Mouse (Mus musculus): ENCODE measurements around the gene Ccdc183.

The Ccdc183 gene

GRCm38 (mm10) chr2:25617578-25617977 lies at the start of gene Ccdc183:
Gene Ccdc183 (minus strand): TSS chr2:25617678.
- no peak for DNase-seq (ENCODE audit: extremely low spot score, low spot score)

GRCm38 (mm10) chr2:25666516-25666915 lies 49.0 kb upstream of the Ccdc183 start:
- no peak for DNase-seq (ENCODE audit: extremely low spot score, low spot score)

GRCm38 (mm10) chr2:25664125-25664524 lies 46.6 kb upstream of the Ccdc183 start:
- no peak for DNase-seq (ENCODE audit: extremely low spot score, low spot score)

- DNase-seq (ENCODE audit: extremely low spot score, low spot score): peak; percentile 50
Measured at GRCm38 (mm10) chr2:25663511-25663910, 46.0 kb upstream of the Ccdc183 start.

GRCm38 (mm10) chr2:25661245-25661970 lies 43.9 kb upstream of the Ccdc183 start:
- DNase-seq (ENCODE audit: extremely low spot score, low spot score): no peak

- no peak for DNase-seq (ENCODE audit: extremely low spot score, low spot score)
Measured at GRCm38 (mm10) chr2:25660279-25660678, 42.8 kb upstream of the Ccdc183 start.

GRCm38 (mm10) chr2:25657652-25658051 lies 40.2 kb upstream of the Ccdc183 start, which contains the start of gene Lcn5:
Gene Lcn5 (plus strand): TSS chr2:25657952.
- DNase-seq (ENCODE audit: extremely low spot score, low spot score): no peak

GRCm38 (mm10) chr2:25657246-25657645 lies 39.8 kb upstream of the Ccdc183 start:
- DNase-seq (ENCODE audit: extremely low spot score, low spot score): no peak

- DNase-seq (ENCODE audit: extremely low spot score, low spot score): no peak
Measured at GRCm38 (mm10) chr2:25656691-25657090, 39.2 kb upstream of the Ccdc183 start.

- DNase-seq (ENCODE audit: extremely low spot score, low spot score): no peak
Measured at GRCm38 (mm10) chr2:25654502-25654901, 37.0 kb upstream of the Ccdc183 start.

GRCm38 (mm10) chr2:25652902-25653301 lies 35.4 kb upstream of the Ccdc183 start, which contains the start of gene Lcn8:
Gene Lcn8 (plus strand): TSS chr2:25653120.
- DNase-seq (ENCODE audit: extremely low spot score, low spot score): no peak

GRCm38 (mm10) chr2:25639890-25640289 lies 22.4 kb upstream of the Ccdc183 start:
- DNase-seq (ENCODE audit: extremely low spot score, low spot score): peak; percentile 55

- DNase-seq (ENCODE audit: extremely low spot score, low spot score): no peak
Measured at GRCm38 (mm10) chr2:25634046-25634445, 16.6 kb upstream of the Ccdc183 start.

- DNase-seq (ENCODE audit: extremely low spot score, low spot score): no peak
Measured at GRCm38 (mm10) chr2:25633616-25634015, 16.1 kb upstream of the Ccdc183 start.

- DNase-seq (ENCODE audit: extremely low spot score, low spot score): no peak
Measured at GRCm38 (mm10) chr2:25628738-25629137, 11.3 kb upstream of the Ccdc183 start.

- no peak for DNase-seq (ENCODE audit: extremely low spot score, low spot score)
Measured at GRCm38 (mm10) chr2:25627811-25628210, 10.3 kb upstream of the Ccdc183 start, which contains the start of gene Fcna. Gene Fcna (minus strand): TSS chr2:25628030.

GRCm38 (mm10) chr2:25625986-25626385 lies 8.5 kb upstream of the Ccdc183 start:
- DNase-seq (ENCODE audit: extremely low spot score, low spot score): no peak

GRCm38 (mm10) chr2:25621229-25622200 lies 4.0 kb upstream of the Ccdc183 start, which contains the start of gene Tmem141:
Gene Tmem141 (minus strand): TSS chr2:25622005.
- peak; percentile 76 for DNase-seq (ENCODE audit: extremely low spot score, low spot score)

GRCm38 (mm10) chr2:25620852-25621228 lies 3.4 kb upstream of the Ccdc183 start:
- DNase-seq (ENCODE audit: extremely low spot score, low spot score): no peak

GRCm38 (mm10) chr2:25620386-25620785 lies 2.9 kb upstream of the Ccdc183 start:
- no peak for DNase-seq (ENCODE audit: extremely low spot score, low spot score)

GRCm38 (mm10) chr2:25616398-25616797 lies 1.1 kb downstream of the Ccdc183 start:
- no peak for DNase-seq (ENCODE audit: extremely low spot score, low spot score)

GRCm38 (mm10) chr2:25608671-25609070 lies 8.8 kb downstream of the Ccdc183 start:
- no peak for DNase-seq (ENCODE audit: extremely low spot score, low spot score)
